Mouse (Mus musculus): ENCODE results near the gene Rpl21. TPM values are rescaled to one million over a fixed set of nuclear protein-coding genes. Genes with fewer than 3 reads are reported as not detected.
A peak's percentile ranks its signal among the peaks of the same experiment; 100 is the strongest.

Rpl21 gene
- polyA plus RNA-seq (2012; rRNA removed): 54.0 and 59.1 TPM in 2 replicates

- under 1% methylated on average over 60 of the region's 60 CpGs for WGBS
- H3K36me3 ChIP-seq (ENCODE audit: control insufficient read depth, insufficient read depth, low read length): peaks cover 17% of the 10 kb centered on the region
- 0 out of 2 replicates have a peak, but pooled peaks have one; percentile 1 for TF ChIP-seq CTCF (IDR thresholded peaks at IDR 0.05; ENCODE audit: extremely low read depth, insufficient read depth, insufficient read length, insufficient replicate concordance)
- TF ChIP-seq POLR2A (IDR thresholded peaks at IDR 0.05; ENCODE audit: low read depth, low read length): peak; percentile 90
- peak within 1 kb of the TSS; percentile 99 for H3K27ac ChIP-seq (ENCODE audit: insufficient read depth, low read length)
- peak within 1 kb of the TSS; percentile 93 for H3K4me3 ChIP-seq (ENCODE audit: extremely low read depth, insufficient read depth, insufficient read length)
- DNase-seq (ENCODE audit: low read depth in 1 of 2, low spot score in 2 of 2): peak; percentile 88 to 95
- H3K27me3 ChIP-seq (ENCODE audit: control insufficient read depth, insufficient read depth, low read length): no peaks in the 10 kb centered on the region
- H3K4me1 ChIP-seq (ENCODE audit: control insufficient read depth, insufficient read depth, insufficient read length): peaks cover 2% of the 10 kb centered on the region; the same call in 1 of the 2 replicates
These were observed at the start of gene Rpl21 for GRCm38 (mm10) chr5:146832769-146833448. Gene Rpl21, plus strand, starts transcription at chr5:146832890.

- DNase-seq (ENCODE audit: low read depth in 1 of 2, low spot score in 2 of 2): no peak
- Histone ChIP-seq H3K27me3 (ENCODE audit: control insufficient read depth, insufficient read depth, low read length) (no peaks in the 10 kb centered on the region), H3K4me3 (ENCODE audit: extremely low read depth, insufficient read depth, insufficient read length) (no peak overlapping the region), H3K4me1 (ENCODE audit: control insufficient read depth, insufficient read depth, insufficient read length) (peaks cover 51% of the 10 kb centered on the region), H3K27ac (ENCODE audit: insufficient read depth, low read length) (peak overlapping the region; percentile 46; the same call in 1 of the 2 replicates), H3K36me3 (ENCODE audit: control insufficient read depth, insufficient read depth, low read length) (peaks cover 1% of the 10 kb centered on the region; the same call in 1 of the 2 replicates)
- no peak for TF ChIP-seq CTCF (IDR thresholded peaks at IDR 0.05; ENCODE audit: extremely low read depth, insufficient read depth, insufficient read length, insufficient replicate concordance)
- TF ChIP-seq POLR2A (IDR thresholded peaks at IDR 0.05; ENCODE audit: low read depth, low read length): no peak
- 91% methylated on average over 10 of the region's 10 CpGs for WGBS
These were observed 49.4 kb upstream of the Rpl21 start for GRCm38 (mm10) chr5:146783300-146783699.

GRCm38 (mm10) chr5:146783891-146784290 is 48.8 kb upstream of the Rpl21 start:
- H3K27ac ChIP-seq (ENCODE audit: insufficient read depth, low read length): peak overlapping the region; percentile 46

GRCm38 (mm10) chr5:146786123-146786522 is 46.6 kb upstream of the Rpl21 start:
- peak overlapping the region; percentile 63 for H3K27ac ChIP-seq (ENCODE audit: insufficient read depth, low read length)
- H3K4me3 ChIP-seq (ENCODE audit: extremely low read depth, insufficient read depth, insufficient read length): no peak overlapping the region
- no peak for DNase-seq (ENCODE audit: low read depth in 1 of 2, low spot score in 2 of 2)
- H3K36me3 ChIP-seq (ENCODE audit: control insufficient read depth, insufficient read depth, low read length): peaks cover 1% of the 10 kb centered on the region; the same call in 1 of the 2 replicates
- peaks cover 40% of the 10 kb centered on the region for H3K4me1 ChIP-seq (ENCODE audit: control insufficient read depth, insufficient read depth, insufficient read length)
- H3K27me3 ChIP-seq (ENCODE audit: control insufficient read depth, insufficient read depth, low read length): no peaks in the 10 kb centered on the region
- WGBS: 66% methylated on average over 8 of the region's 8 CpGs
- TF ChIP-seq POLR2A (IDR thresholded peaks at IDR 0.05; ENCODE audit: low read depth, low read length): no peak
- no peak for TF ChIP-seq CTCF (IDR thresholded peaks at IDR 0.05; ENCODE audit: extremely low read depth, insufficient read depth, insufficient read length, insufficient replicate concordance)

More at GRCm38 (mm10) chr5:146783891-146784290, 48.8 kb upstream of the Rpl21 start:
- H3K36me3 ChIP-seq (ENCODE audit: control insufficient read depth, insufficient read depth, low read length): peaks cover 1% of the 10 kb centered on the region; the same call in 1 of the 2 replicates
- no peak for DNase-seq (ENCODE audit: low read depth in 1 of 2, low spot score in 2 of 2)
- 69% methylated on average over 10 of the region's 10 CpGs for WGBS
- H3K27me3 ChIP-seq (ENCODE audit: control insufficient read depth, insufficient read depth, low read length): no peaks in the 10 kb centered on the region
- peaks cover 51% of the 10 kb centered on the region for H3K4me1 ChIP-seq (ENCODE audit: control insufficient read depth, insufficient read depth, insufficient read length)
- H3K4me3 ChIP-seq (ENCODE audit: extremely low read depth, insufficient read depth, insufficient read length): no peak overlapping the region
- TF ChIP-seq CTCF (IDR thresholded peaks at IDR 0.05; ENCODE audit: extremely low read depth, insufficient read depth, insufficient read length, insufficient replicate concordance): no peak
- no peak for TF ChIP-seq POLR2A (IDR thresholded peaks at IDR 0.05; ENCODE audit: low read depth, low read length)

- Histone ChIP-seq H3K4me3 (ENCODE audit: extremely low read depth, insufficient read depth, insufficient read length) (no peak overlapping the region), H3K27ac (ENCODE audit: insufficient read depth, low read length) (no peak overlapping the region), H3K36me3 (ENCODE audit: control insufficient read depth, insufficient read depth, low read length) (no peaks in the 10 kb centered on the region), H3K4me1 (ENCODE audit: control insufficient read depth, insufficient read depth, insufficient read length) (peaks cover 36% of the 10 kb centered on the region), H3K27me3 (ENCODE audit: control insufficient read depth, insufficient read depth, low read length) (no peaks in the 10 kb centered on the region)
- TF ChIP-seq POLR2A (IDR thresholded peaks at IDR 0.05; ENCODE audit: low read depth, low read length): no peak
- no peak for TF ChIP-seq CTCF (IDR thresholded peaks at IDR 0.05; ENCODE audit: extremely low read depth, insufficient read depth, insufficient read length, insufficient replicate concordance)
- no peak for DNase-seq (ENCODE audit: low read depth in 1 of 2, low spot score in 2 of 2)
- WGBS: 39% methylated on average over 9 of the region's 9 CpGs
These were observed 43.3 kb upstream of the Rpl21 start for GRCm38 (mm10) chr5:146789413-146789812.

GRCm38 (mm10) chr5:146790944-146791343 is 41.7 kb upstream of the Rpl21 start:
- DNase-seq (ENCODE audit: low read depth in 1 of 2, low spot score in 2 of 2): no peak
- H3K36me3 ChIP-seq (ENCODE audit: control insufficient read depth, insufficient read depth, low read length): no peaks in the 10 kb centered on the region
- H3K27me3 ChIP-seq (ENCODE audit: control insufficient read depth, insufficient read depth, low read length): no peaks in the 10 kb centered on the region
- peaks cover 27% of the 10 kb centered on the region for H3K4me1 ChIP-seq (ENCODE audit: control insufficient read depth, insufficient read depth, insufficient read length)
- WGBS: 66% methylated on average over 8 of the region's 8 CpGs
- TF ChIP-seq CTCF (IDR thresholded peaks at IDR 0.05; ENCODE audit: extremely low read depth, insufficient read depth, insufficient read length, insufficient replicate concordance): no peak
- no peak for TF ChIP-seq POLR2A (IDR thresholded peaks at IDR 0.05; ENCODE audit: low read depth, low read length)
- no peak overlapping the region for H3K4me3 ChIP-seq (ENCODE audit: extremely low read depth, insufficient read depth, insufficient read length)
- no peak overlapping the region for H3K27ac ChIP-seq (ENCODE audit: insufficient read depth, low read length)

Measured in spleen, adult 2 months (tissue).